Mouse (Mus musculus) brain, embryonic 14.5 days (tissue): ENCODE measurements at regions not wholly inside any gene's neighbourhood (a gene's known extent, or its start where the extent isn't known, plus 50 kb on each side); places are given as distances from the start of the nearest gene placed in this dataset.

ENCODE experiments used
- DNase-seq: peaks from one replicate; pipeline ENCODE4 v3.0.0-alpha.2; 2011; ENCODE audit warnings: low read depth
- CTCF ChIP-seq: fragments of 200-500 bp; IDR thresholded peaks from 2 replicates; pipeline ENCODE4 v1.5.1; 2012; ENCODE audit warnings: inconsistent platforms, mild to moderate bottlenecking, moderate library complexity, borderline replicate concordance; ENCODE audit not compliant: insufficient read depth, insufficient read length; ENCODE audit errors: extremely low read depth
- POLR2A ChIP-seq: fragments of 200-500 bp; IDR thresholded peaks from 2 replicates; pipeline ENCODE4 v1.6.1; 2012; ENCODE audit warnings: mild to moderate bottlenecking, inconsistent platforms, borderline replicate concordance; ENCODE audit not compliant: poor library complexity, insufficient read depth, insufficient read length, severe bottlenecking; ENCODE audit errors: extremely low read depth

GRCm38 (mm10) chr6:93623541-93623940, 660.2 kb downstream of the Magi1 start:
- no peak for DNase-seq
- TF ChIP-seq POLR2A = no peak
- TF ChIP-seq CTCF = no peak

- DNase-seq = peak; percentile 56
- TF ChIP-seq POLR2A = no peak
Measured at GRCm38 (mm10) chr6:93616926-93617325, 666.8 kb downstream of the Magi1 start.

- DNase-seq = no peak
- TF ChIP-seq POLR2A (no peak), CTCF (no peak)
Measured at GRCm38 (mm10) chr6:93600376-93600775, 657.1 kb upstream of the Adamts9 start.

- no peak for DNase-seq
- no peak for TF ChIP-seq POLR2A
- no peak for TF ChIP-seq CTCF
Measured at GRCm38 (mm10) chr6:93599371-93599770, 656.1 kb upstream of the Adamts9 start.

- TF ChIP-seq CTCF = no peak
- no peak for TF ChIP-seq POLR2A
- DNase-seq = peak; percentile 9
Measured at GRCm38 (mm10) chr6:93589935-93590334, 646.6 kb upstream of the Adamts9 start.

- TF ChIP-seq POLR2A (no peak), CTCF (no peak)
- no peak for DNase-seq
Measured at GRCm38 (mm10) chr6:93586871-93587270, 643.6 kb upstream of the Adamts9 start.

- TF ChIP-seq CTCF (no peak), POLR2A (no peak)
- DNase-seq = no peak
Measured at GRCm38 (mm10) chr6:93581141-93581540, 637.8 kb upstream of the Adamts9 start.

GRCm38 (mm10) chr6:93580716-93581115, 637.4 kb upstream of the Adamts9 start:
- TF ChIP-seq POLR2A (no peak), CTCF (no peak)
- peak; percentile 57 for DNase-seq

GRCm38 (mm10) chr6:93575249-93575648, 632.0 kb upstream of the Adamts9 start:
- no peak for TF ChIP-seq POLR2A
- TF ChIP-seq CTCF = no peak
- DNase-seq = peak; percentile 22

GRCm38 (mm10) chr6:93573679-93574635, 630.7 kb upstream of the Adamts9 start:
- peak; percentile 89 for DNase-seq
- TF ChIP-seq CTCF (no peak), POLR2A (no peak)

- TF ChIP-seq CTCF = no peak
- TF ChIP-seq POLR2A = no peak
- no peak for DNase-seq
Measured at GRCm38 (mm10) chr6:93569866-93570265, 626.6 kb upstream of the Adamts9 start.

- no peak for DNase-seq
- no peak for TF ChIP-seq CTCF
- TF ChIP-seq POLR2A = no peak
Measured at GRCm38 (mm10) chr6:93569211-93569610, 625.9 kb upstream of the Adamts9 start.
